Mouse (Mus musculus) forelimb bud, embryonic 11.5 days (tissue): ENCODE data around the gene Gdf15.

Source experiments
- DNase-seq: peaks from one replicate; pipeline ENCODE4 v3.0.0-alpha.2; 2012; ENCODE audit warnings: low read depth, low spot score

Gene Gdf15

GRCm38 (mm10) chr8:70632346-70632892 lies at the start of gene Gdf15:
TSS of gene Gdf15 (minus strand) at chr8:70632456.
- no peak for DNase-seq

GRCm38 (mm10) chr8:70681410-70681809 lies 49.2 kb upstream of the Gdf15 start:
- no peak for DNase-seq

- DNase-seq, result no peak
These were observed 47.8 kb upstream of the Gdf15 start for GRCm38 (mm10) chr8:70680039-70680438.

DNA sequence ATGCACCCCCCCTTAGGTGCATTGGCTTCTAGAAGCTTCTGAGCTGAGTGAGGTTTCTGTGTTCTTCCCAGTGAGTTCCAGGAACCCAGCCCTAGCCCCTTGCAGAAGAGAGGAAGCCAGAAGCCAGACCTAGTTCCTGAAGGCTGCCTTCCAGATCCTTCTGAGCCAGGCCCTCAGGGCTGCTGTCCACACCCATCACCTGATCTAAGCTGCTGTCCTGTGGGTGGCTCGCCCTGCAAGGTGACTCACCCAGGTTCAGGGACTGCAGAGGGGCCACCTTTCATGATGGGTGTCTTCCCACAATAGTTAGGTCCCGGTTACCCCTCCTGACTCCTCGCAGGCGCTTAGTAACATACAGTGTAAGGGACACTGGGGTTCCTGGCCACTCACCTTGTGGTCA lies 47.1 kb upstream of the Gdf15 start:
- DNase-seq, result no peak

DNA sequence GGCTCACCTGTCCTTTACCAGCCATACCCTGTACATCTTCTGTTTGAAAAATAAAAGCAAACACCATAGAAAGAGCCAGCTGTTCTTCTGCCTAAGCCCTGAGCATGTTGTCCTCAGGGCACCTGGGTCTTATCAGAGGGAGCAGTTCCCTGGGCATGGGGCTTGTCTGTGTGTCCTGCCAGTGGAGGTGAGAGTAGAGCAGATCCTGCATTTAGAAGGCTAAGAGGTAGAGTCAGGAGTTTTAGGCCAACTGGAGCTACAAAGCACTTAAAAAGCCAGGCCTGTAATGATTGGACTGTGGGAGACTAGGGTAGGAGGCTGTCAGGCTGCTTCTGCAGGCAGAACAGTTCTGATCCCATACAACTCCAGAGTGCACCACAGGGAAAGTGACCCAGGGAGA lies 46.4 kb upstream of the Gdf15 start:
- DNase-seq, result no peak

DNA sequence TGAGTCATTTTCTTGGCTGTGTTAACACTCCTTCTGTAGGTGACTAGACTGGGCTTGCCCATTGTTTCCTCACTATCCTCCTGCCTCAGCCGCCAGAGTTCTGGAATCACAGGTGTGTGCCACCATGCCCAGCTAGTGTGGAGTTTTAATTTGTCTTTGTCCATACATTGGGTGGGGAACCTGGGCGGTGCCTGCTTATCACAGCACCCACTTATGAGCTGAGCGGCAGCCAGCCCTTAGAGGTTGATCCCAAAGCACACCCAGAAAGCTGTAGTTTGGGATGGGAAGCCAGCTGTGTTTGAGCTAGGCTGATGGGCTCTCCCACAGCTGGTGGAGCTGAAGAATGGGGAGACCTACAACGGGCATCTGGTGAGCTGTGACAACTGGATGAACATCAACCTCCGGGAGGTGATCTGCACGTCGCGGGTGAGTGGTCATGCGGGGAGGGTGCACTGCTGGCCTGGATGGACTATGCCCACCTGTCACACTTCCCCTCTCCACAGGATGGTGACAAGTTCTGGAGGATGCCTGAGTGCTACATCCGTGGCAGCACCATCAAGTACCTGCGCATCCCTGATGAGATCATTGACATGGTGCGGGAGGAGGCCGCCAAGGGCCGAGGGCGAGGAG lies 45.3 kb upstream of the Gdf15 start:
- no peak for DNase-seq

GRCm38 (mm10) chr8:70675336-70675735 lies 43.1 kb upstream of the Gdf15 start:
- DNase-seq, result no peak

GRCm38 (mm10) chr8:70674716-70675115 lies 42.5 kb upstream of the Gdf15 start:
- no peak for DNase-seq

DNA sequence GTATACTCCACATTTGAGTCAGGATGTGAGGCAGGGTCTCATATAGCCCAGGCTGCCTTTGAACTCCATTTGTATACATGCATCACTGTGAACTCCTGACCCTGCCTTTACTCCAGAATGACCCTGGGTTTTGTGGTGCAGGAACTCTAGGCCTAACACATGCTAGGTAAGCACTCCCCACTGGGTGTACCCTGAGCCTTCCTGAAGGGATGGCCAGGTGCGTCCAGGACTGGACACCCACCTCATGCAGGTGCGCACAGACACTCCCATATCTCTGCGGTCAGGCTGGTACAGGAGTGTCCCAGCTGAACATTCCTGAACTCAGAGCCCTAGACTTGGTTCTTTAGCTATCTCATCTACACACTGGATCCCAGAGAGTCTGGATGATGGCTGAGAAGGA lies 41.9 kb upstream of the Gdf15 start:
- no peak for DNase-seq

- peak; percentile 100 for DNase-seq
These were observed 41.0 kb upstream of the Gdf15 start, which contains the start of gene Lsm4 for GRCm38 (mm10) chr8:70673079-70673856. TSS of gene Lsm4 (plus strand) at chr8:70673248.

DNA sequence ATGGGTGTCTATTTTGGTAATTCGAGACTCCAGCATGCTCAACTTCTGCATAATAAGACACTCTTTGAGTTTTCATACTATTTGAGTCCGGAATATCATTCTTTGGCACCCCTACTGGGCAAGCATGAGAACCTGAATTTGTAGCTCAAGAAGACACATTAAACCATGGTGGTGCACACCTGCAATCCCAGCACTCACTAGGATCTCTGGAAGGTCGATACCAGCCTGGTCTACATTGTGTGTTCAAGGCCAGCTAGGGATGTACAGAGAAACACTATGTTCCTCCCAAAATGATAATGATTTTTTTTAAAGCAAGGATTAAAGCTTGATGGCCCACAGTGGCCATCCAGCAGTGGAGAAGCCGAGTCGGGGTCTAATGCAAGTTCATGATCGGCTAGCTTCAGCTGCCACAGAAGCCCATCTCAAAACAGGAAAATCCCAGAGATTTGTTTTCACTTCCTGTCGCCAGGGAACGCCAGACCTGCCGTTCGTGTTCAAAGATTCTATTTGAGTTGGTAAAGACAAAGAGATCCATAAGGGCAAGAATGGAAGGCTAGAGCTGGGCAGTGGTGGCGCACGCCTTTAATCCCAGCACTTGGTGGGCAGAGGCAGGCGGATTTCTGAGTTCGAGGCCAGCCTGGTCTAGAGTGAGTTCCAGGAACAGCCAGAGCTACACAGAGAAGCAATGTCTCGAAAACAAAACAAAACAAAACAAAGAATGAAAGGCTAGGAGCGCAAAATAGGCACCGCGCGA lies 40.2 kb upstream of the Gdf15 start:
- DNase-seq, result no peak

GRCm38 (mm10) chr8:70671615-70672324 lies 39.5 kb upstream of the Gdf15 start:
- DNase-seq, result no peak

DNA sequence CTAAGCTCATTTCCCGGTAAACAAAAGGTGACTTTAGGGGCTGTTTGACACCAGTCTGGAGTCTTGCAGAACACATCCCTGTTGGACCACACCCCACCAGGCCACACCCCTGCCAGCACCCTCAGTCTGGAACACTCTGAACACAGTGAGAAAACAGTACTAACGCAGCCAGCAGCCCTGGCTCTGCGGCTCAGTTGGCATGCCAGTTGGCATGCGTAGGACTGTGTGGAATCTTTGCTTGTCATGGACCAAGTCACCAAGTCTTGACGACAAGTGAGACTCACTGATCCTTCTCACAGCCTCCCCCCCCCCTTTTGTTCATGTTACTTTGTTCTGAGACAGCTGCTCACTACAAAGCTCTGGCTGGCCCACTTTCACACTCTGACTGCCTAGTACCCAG lies 34.8 kb upstream of the Gdf15 start:
- DNase-seq, result no peak

- no peak for DNase-seq
These were observed 33.3 kb upstream of the Gdf15 start for GRCm38 (mm10) chr8:70665599-70665998.

GRCm38 (mm10) chr8:70664631-70665030 lies 32.4 kb upstream of the Gdf15 start:
- DNase-seq, result no peak

DNA sequence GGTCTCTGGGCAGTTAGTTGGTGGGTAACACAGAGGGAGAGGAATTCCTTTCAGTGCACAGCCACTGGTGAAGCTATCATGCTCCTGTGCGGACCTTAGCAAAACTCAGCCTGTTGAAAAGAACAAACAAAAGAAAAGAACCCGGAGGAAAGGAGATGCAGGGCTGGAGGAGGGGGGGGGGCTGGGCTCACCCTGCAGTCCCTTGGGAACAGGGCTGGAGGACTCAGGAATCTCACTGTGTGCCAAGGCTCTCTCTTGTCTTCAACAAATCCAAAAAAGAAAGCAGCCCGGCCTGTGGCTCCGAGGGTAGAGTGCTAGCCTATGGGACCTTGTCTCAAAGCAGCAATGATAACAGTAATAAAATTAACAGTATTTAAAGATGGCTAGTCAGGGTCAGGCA lies 31.4 kb upstream of the Gdf15 start:
- DNase-seq, result no peak

DNA sequence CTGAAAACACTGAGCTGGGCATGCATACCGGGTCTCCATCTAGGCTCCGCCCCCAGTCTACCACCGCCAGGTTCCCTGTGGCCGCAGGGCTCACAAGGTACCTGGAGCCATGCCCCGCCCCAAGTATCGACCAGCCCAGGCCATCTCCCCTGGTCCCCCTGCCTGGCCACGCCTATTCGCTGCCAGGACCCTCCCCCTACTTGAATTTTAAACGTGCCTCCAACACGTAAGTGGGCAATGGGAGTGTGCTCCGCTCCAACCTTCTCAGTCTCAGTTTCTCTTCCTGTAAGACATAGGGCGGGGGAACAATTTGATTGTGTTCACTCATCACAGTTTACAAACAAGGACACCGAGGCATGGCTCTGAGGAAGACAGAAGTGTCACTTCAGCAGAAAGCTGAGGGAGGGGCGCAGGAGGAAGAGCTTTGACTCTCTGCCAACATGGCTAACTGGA lies 28.0 kb upstream of the Gdf15 start, which contains the start of gene Pgpep1:
Pgpep1 (minus strand) TSS at position 116 of the 453 bp plus-strand sequence.
- DNase-seq, result peak; percentile 61

GRCm38 (mm10) chr8:70659604-70660272 lies 27.5 kb upstream of the Gdf15 start:
- peak; percentile 94 for DNase-seq

DNA sequence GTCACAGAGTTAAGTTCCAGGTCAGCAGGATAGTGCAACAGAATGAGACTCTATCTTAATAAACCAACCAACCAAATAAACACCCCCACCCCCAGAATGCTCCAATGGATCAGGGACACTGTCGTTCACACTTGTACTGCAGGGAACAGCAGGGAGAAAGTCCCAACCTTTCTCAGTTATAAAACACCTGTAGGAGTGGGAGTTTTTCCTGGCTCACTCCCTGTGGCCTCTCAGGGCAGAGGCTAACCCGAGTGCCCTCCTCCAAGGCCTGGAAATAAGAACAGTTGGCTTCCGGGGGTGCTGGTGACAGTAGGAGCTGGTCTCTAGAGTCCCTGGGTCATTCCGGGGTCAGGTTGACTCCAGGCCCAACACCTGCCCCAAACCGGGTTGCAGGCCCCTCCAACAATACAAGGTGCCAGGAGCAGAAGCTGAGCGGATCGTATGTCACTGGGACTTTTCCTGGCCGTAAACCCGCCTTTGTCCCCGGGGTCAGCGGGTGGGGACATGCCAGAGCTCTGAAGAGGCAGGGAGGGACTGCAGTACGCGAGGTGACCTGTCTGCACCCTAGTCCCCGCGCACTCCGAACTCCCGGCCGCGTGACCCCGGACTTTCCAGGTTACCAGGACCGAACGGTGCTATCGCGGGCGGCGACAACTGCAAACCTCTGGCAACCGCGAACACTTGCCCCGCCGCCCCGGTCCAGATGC lies 26.8 kb upstream of the Gdf15 start:
- DNase-seq, result no peak

DNA sequence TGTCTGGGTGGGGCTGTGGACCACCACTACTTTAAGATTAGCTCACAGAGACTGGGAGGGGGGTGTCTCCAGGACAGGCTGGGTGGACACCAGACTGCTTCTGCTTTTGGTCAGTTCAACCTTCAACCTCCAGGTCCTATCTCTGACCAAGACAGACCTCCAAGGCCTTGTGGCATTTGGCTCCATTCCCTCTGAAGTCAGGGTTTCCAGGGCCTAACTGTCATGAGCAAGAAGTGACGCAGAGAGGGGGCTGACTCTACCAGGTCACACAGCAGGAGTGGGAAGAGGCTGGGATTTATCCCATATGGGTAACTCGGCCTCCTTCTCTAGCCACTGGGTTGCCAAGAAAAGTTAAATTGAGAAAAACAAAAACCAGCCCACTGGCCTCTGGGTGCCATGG lies 25.5 kb upstream of the Gdf15 start:
- DNase-seq, result no peak
